Mouse (Mus musculus) spleen, postnatal 0 days (tissue): ENCODE data around the gene Vmn1r229. TPM values are rescaled to one million over a fixed set of nuclear protein-coding genes. Genes with fewer than 3 reads are reported as not detected.

Experiments
- polyA plus RNA-seq: library from polyadenylated mRNA; unstranded; fragments of >200 nt; fragmentation: Nextera tagmentation; extraction: Ambion mirVana; gene quantifications from 2 replicates; pipeline ENCODE4 v1.2.1, GENCODE M21; 2015

Gene Vmn1r229
- not detected in 2 replicates for polyA plus RNA-seq

GRCm38 (mm10) chr17:20811255-20811654 lies at the start of gene Vmn1r229:
Vmn1r229 (plus strand) TSS chr17:20811555.

GRCm38 (mm10) chr17:20786057-20786456 lies 25.3 kb upstream of the Vmn1r229 start, which contains the start of gene Vmn1r228:
Vmn1r228 (minus strand) TSS chr17:20786157.

GRCm38 (mm10) chr17:20840144-20840543 lies 28.8 kb downstream of the Vmn1r229 start, which contains the start of gene Vmn1r230:
Vmn1r230 (plus strand) TSS chr17:20840444.

Other genes with a start within 250 kb of the Vmn1r229 start
- gene Vmn2r109, start 246.8 kb upstream of the Vmn1r229 start, polyA plus RNA-seq, result not detected in 2 replicates
- 0.01 and 0.02 TPM in 2 replicates for gene Vmn2r110, start 215.1 kb upstream of the Vmn1r229 start, polyA plus RNA-seq
- not detected in 2 replicates for gene Fpr-rs3, start 186.7 kb upstream of the Vmn1r229 start, polyA plus RNA-seq
- not detected in 2 replicates for gene Vmn1r226, start 128.7 kb upstream of the Vmn1r229 start, polyA plus RNA-seq
- gene Vmn1r227, start 81.7 kb upstream of the Vmn1r229 start, polyA plus RNA-seq, result not detected in 2 replicates
- not detected in 2 replicates for gene Vmn1r228, start 25.4 kb upstream of the Vmn1r229 start, polyA plus RNA-seq
- gene Vmn1r230, start 28.9 kb downstream of the Vmn1r229 start, polyA plus RNA-seq, result not detected in 2 replicates
- not detected in 2 replicates for gene Vmn1r231, start 93.5 kb downstream of the Vmn1r229 start, polyA plus RNA-seq
- gene Vmn1r232, start 108.2 kb downstream of the Vmn1r229 start, polyA plus RNA-seq, result not detected in 2 replicates
- 116 and 142 TPM in 2 replicates for gene Ppp2r1a, start 133.8 kb downstream of the Vmn1r229 start, polyA plus RNA-seq
- not detected in 2 replicates for gene Vmn1r233, start 184.9 kb downstream of the Vmn1r229 start, polyA plus RNA-seq
- 8.2 and 9.2 TPM in 2 replicates for gene Zfp160, start 197.3 kb downstream of the Vmn1r229 start, polyA plus RNA-seq